Mouse (Mus musculus) embryo, embryonic 10 days (tissue): ENCODE results near the gene Ifna9.
"Not testable (repeated sequence)": the region's sequence is repeated elsewhere in the genome, so short reads cannot be mapped to it uniquely, and the experiment has no call there.

ENCODE experiments used
- DNase-seq: peaks from one replicate; pipeline ENCODE4 v3.0.0-alpha.2; 2015; ENCODE audit warnings: low spot score

The Ifna9 gene

DNA sequence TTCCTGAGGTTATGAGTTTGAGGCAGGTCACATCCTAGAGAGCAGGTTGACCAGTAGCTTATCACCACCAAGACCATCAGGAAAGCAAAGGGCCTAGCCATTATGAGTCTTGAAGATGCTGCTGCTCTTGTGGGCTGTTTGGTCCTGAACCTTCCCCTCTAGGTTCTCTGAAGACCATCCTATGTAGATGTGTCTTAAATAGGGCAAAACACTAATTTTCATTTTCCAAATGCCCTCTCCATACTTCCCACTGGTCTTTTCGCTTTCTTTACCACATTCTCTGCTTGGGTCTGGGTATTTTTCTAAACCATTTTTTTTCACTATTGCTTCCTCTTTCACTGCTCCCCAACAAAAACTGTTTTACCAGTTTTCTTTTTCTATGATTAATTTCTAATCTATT is at the start of gene Ifna9:
Ifna9 (minus strand) TSS at position 101 of the 400 bp plus-strand sequence.
- no peak for DNase-seq

DNA sequence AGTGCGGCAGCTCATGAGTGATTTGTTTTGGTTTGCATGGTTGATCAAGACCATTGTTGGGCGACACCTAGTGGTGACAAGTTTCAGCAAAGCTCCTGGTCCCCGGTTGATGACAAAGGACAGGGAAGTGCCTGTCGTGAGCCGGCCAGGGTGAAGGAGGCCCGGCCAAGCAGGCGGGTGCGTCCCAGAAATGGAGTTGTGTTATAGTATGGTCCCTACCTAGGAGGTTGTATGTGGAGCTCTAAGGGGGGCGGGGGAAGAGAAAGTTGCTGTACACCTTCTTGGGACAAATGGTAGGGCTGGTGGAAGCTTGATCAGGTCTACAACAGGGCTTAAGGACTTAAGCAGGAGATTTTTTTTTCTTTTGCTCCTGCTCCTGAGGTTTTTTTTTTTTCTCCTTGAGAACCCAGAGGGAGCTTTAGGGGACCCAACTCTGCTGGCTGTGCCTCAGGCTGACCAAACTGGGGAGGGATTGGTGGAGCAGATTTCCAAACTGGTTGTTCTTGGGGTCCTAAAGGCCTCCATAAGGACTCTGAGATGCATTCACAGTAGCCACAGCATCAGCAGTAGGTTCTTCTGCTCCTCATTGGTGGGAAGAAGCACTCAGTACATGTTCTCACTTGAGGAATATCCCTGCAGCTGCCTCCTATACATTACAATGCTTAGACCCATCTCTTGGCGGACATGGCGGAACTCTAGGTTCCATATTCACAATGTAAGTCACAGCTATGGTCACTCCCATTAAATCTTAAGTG is 49.1 kb upstream of the Ifna9 start:
- DNase-seq = peak; percentile 99

DNA sequence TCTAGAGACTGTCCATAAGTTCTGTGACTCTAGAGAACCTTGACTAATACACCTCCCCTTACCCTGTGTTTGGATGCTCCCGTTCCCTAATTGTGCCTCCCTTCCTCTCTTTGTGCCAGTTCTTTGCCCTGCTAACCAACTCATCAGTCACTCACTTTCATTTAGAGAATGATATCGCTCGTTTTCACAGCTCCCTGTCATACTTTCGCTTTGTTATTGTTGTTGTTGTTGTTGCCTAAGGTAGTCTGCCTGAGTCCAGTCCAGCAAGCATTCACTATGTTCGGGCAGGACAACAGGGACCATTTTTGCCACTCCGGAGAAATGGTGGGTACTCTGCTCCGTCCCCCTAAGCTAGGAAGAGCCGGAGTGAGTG is 48.5 kb upstream of the Ifna9 start:
- no peak for DNase-seq

DNA sequence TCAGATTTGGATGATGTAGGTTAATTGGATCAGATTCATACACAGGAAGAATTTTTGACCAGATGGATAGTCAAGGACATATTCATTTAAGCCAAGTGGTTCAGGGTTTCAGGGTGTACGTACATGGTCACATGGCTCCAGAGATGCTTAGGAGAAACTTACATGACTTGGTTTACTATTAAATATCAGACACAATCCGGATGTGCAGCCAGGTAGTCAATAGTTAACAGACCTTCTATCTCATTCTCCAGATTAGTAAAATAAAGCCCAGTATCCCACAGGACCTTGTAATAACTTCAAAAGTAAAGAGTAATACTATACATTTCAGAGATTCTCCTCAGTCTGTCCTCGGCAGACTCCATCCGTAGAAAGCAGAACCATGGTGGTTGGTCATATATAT is 42.1 kb upstream of the Ifna9 start, which contains the start of gene C87499:
C87499 (minus strand) TSS at position 101 of the 400 bp plus-strand sequence.
- no peak for DNase-seq

DNA sequence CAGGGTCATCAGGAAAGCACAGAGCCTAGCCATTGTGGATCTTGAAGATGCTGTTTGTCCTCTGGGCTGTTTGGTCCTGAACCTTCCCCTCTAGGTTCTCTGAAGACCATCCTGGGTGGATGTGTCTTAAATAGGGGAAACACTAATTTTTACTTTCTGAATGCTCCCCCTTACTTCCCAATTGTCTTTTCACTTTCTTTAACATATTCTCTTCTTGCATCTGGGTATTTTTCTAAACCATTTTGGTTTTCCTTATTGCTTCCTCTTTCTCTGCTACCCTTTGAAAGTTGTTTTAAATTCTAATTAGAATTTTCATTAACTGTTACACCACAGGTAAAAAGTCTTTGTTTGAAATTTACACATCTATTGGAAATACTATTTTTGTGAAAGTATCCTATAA is 11.1 kb upstream of the Ifna9 start, which contains the start of gene Ifna12:
Ifna12 (minus strand) TSS at position 101 of the 400 bp plus-strand sequence.
- DNase-seq = no peak

DNA sequence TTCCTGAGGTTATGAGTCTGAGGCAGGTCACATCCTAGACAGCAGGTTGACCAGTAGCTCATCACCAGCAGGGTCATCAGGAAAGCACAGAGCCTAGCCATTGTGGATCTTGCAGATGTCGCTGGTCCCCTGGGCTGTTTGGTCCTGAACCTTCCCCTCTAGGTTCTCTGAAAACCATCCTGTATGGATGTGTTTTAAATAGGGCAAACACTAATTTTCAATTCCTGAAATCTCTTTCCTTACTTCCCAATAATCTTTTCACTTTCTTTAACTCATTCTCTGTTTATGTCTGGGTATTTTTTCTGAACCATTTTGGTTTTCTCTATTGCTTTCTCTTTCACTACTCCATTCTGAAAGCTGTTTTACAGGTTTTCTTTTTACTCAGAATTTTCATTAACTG is 20.5 kb downstream of the Ifna9 start, which contains the start of gene Ifna14:
Ifna14 (minus strand) TSS at position 101 of the 400 bp plus-strand sequence.
- no peak for DNase-seq

DNA sequence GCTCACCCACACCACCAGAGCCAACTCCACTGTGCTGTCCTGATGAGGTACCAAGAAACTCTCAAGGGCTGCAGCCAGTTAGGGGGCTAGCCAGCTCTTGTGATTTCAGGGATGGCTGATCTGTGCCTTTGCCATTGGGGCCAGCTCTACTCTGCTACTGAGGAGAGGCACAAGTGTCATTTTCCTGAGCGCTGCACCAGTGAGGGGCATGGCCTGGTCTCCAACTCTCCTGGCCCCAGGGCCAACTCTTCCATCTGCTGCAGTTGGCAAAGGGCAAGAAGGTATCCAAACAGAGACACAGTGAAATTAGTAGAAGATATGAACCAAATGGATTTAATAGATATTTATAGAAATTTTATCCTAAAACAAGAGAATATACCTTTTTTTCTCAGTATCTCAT is 30.4 kb downstream of the Ifna9 start:
- DNase-seq = no peak

DNA sequence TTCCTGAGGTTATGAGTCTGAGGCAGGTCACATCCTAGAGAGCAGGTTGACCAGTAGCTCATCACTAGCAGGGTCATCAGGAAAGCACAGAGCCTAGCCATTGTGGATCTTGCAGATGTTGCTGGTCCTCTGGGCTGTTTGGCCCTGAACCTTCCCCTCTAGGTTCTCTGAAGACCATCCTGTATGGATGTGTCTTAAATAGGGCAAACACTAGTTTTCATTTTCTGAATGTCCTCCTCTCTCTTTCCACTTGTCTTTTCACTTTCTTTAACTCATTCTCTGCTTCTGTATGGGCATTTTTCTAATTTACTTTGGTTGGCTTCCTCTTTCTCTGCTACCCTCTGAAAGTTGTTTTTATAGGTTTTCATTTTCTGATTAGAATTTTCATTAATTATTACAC is 34.0 kb downstream of the Ifna9 start, which contains the start of gene Ifna15:
Ifna15 (minus strand) TSS at position 101 of the 400 bp plus-strand sequence.
- DNase-seq = not testable (repeated sequence)

DNA sequence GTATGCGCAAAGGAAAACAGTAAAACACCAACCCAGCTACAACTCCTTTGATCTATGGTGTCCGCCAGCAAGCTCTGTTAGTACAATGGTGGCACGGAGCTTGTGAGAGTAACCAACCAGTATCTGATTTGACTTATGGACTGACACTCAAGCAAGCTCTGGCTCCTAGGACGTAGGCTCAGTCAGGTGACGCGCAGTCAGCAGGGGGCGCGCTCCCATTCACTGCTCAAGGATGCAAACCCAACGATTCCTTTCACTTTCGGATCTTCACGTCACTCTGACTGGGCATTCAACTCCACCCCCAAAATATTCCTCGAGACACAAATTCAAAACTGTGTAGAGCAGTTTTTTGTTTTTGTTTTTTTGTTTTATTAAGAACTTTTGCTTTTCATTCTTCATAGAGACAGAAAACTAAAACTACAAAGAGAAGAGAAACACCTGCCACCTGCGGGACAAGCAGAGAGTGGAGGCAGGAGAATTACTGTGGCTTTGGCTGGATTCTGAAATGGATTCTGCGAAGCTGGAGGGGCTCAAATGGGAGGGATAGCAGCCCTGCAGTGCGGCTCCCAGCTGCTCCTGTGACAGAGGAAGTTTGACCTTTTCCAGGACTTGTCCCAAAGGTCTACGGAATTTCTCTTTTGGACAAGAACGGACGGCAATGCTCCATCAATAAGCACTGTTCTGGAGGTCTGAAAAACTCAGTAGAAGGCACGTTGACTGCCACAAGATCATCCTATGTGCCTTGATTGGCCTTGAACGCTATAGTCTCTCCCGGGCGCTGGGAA is 41.8 kb downstream of the Ifna9 start:
- peak; percentile 90 for DNase-seq

DNA sequence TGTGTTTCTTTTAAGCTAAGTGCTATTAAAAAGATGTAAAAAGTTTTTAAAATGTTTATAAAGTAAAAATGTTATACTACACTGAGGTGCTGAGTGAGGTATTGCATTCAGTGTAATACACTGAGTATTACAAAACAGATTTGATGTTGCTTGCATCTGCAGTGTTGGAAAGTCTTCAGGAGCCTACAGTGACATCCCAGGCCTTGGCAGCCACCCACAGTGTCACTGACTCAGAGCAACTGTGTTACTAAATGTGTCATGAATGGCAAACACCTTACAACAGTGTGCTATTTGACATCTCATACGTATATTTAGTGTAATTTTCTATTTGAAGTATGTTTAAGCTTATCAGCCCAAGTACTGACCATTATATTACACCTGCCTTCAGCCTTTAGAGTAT is 44.2 kb downstream of the Ifna9 start:
- no peak for DNase-seq

DNA sequence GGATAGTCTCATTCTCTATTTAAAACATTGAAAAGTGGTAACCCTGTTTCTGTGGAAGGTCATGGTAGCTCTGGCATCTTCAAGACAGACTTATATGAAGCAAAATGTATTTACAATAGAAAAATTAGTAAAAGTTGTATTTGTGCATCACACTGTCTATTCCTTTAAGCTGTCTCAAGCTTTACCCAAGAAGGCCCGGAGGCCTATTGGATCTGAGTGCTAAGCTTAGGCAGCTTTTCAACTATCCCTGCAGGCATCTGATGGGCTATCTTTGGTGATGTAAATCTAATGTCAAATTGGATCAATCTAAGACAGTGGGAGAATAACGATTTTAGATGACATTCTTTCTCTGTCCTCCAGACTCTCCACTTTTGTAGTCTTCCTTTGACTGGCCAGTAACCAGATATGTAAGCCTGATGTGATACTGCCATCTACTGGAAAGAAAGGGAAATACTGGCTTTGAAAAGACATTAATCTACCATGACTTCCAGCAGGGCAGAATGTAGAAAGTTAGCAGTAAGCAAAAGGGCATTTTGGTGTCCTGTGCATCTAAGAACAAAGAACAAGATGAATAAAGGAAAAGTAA is 48.4 kb downstream of the Ifna9 start:
- peak; percentile 77 for DNase-seq
